Mouse (Mus musculus) C2C12 (cell line): ENCODE data around the gene Fgf8. TPM values are rescaled to one million over a fixed set of nuclear protein-coding genes. Genes with fewer than 3 reads are reported as not detected.

Experiments used
- H3K27me3 ChIP-seq: one replicate; pipeline ENCODE4 v1.6.1; 2011; ENCODE audit not compliant: control insufficient read depth, insufficient read depth, insufficient read length
- H3K36me3 ChIP-seq: one replicate; pipeline ENCODE4 v1.6.1; 2011; ENCODE audit not compliant: control insufficient read depth, insufficient read depth
- H3K4me3 ChIP-seq: one replicate; pipeline ENCODE4 v1.5.1; 2011; ENCODE audit warnings: mild to moderate bottlenecking, control low read depth; ENCODE audit not compliant: poor library complexity, insufficient read depth, severe bottlenecking
- H3K79me2 ChIP-seq: one replicate; pipeline ENCODE4 v1.6.1; 2011; ENCODE audit not compliant: control insufficient read depth, insufficient read depth
- H3K79me3 ChIP-seq: one replicate; pipeline ENCODE4 v1.6.1; 2011; ENCODE audit warnings: low read depth, control low read depth
- H3ac ChIP-seq: one replicate; pipeline ENCODE3; 2011; ENCODE audit warnings: low read depth; ENCODE audit not compliant: control insufficient read depth, insufficient read length
- CEBPB ChIP-seq: IDR thresholded peaks from one replicate; pipeline ENCODE4 v1.6.1; 2011; ENCODE audit warnings: low read depth, mild to moderate bottlenecking, control low read depth, moderate library complexity
- CTCF ChIP-seq: IDR thresholded peaks from one replicate; pipeline ENCODE4 v1.5.1; 2011; ENCODE audit not compliant: control insufficient read depth, insufficient read depth, insufficient read length
- FOSL1 ChIP-seq: IDR thresholded peaks from one replicate; pipeline ENCODE4 v1.8.0; 2011; ENCODE audit warnings: mild to moderate bottlenecking, low read length; ENCODE audit not compliant: poor library complexity, insufficient read depth, severe bottlenecking
- MAX ChIP-seq: IDR thresholded peaks from one replicate; pipeline ENCODE4 v1.6.1; 2011; ENCODE audit warnings: mild to moderate bottlenecking, control low read depth
- MYOD1 ChIP-seq: IDR thresholded peaks from one replicate; pipeline ENCODE4 v1.6.1; 2011; ENCODE audit warnings: low read depth; ENCODE audit not compliant: control insufficient read depth, insufficient read length
- MYOG ChIP-seq: IDR thresholded peaks from one replicate; pipeline ENCODE4 v1.6.1; 2011; ENCODE audit not compliant: control insufficient read depth, insufficient read length; ENCODE audit errors: extremely low read depth
- USF1 ChIP-seq: IDR thresholded peaks from one replicate; pipeline ENCODE4 v1.6.1; 2011; ENCODE audit warnings: low read depth, mild to moderate bottlenecking, control low read depth, moderate library complexity
- long read RNA-seq, 2 experiments: library from polyadenylated mRNA; unstranded; transcript quantifications; one replicate each; pipeline ENCODE4 v2.0.0; 2019 to 2020
- polyA plus RNA-seq: library from polyadenylated mRNA; unstranded; fragments of >200 nt; fragmentation: generic; extraction: Trizol; gene quantifications from one replicate; pipeline ENCODE4 v1.2.1, GENCODE M21; 2012; ENCODE audit warnings: missing spikeins

Gene Fgf8
- not detected for polyA plus RNA-seq
- long read RNA-seq, experiment 1, result 0 reads
- long read RNA-seq, experiment 2, result 0 reads

GRCm38 (mm10) chr19:45742218-45742983 lies at the start of gene Fgf8:
TSS of gene Fgf8 (minus strand) at chr19:45742915.
- H3K79me3 ChIP-seq, result no peaks in the 10 kb centered on the region
- no peaks in the 10 kb centered on the region for H3K79me2 ChIP-seq
- no peak within 1 kb of the TSS for H3K4me3 ChIP-seq
- no peak for TF ChIP-seq CTCF
- TF ChIP-seq USF1, result no peak
- TF ChIP-seq CEBPB, result no peak
- TF ChIP-seq MAX, result no peak
- no peak for TF ChIP-seq FOSL1
- no peak within 1 kb of the TSS for H3ac ChIP-seq
- H3K27me3 ChIP-seq, result peaks cover 44% of the 10 kb centered on the region
- H3K36me3 ChIP-seq, result peaks cover 4% of the 10 kb centered on the region

DNA sequence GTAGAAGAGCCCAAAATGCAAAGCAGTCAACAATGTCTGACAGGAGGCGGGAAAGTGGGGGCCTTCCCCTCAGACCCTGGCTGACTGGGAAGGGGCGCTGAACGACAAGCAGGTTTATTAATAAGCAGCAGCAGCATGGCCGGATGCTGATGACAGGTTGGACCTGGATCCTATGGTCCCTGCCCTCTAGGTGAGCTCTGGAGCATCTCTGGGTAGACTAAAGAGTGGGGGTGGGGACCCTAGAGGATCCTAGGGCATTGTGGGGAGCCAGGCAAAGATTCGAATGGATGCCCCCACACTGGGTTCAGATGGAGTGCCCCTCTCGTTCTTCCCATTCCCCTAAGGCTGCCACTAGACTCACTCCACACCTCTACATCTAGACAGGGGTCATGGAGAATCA lies 49.7 kb upstream of the Fgf8 start:
- H3K79me3 ChIP-seq, result no peaks in the 10 kb centered on the region
- H3K36me3 ChIP-seq, result no peaks in the 10 kb centered on the region
- TF ChIP-seq CTCF, result no peak
- TF ChIP-seq FOSL1, result no peak
- no peak for TF ChIP-seq MAX
- no peak for TF ChIP-seq USF1
- no peak for TF ChIP-seq CEBPB
- no peak for TF ChIP-seq MYOG
- TF ChIP-seq MYOD1, result no peak
- H3ac ChIP-seq, result no peak overlapping the region
- H3K27me3 ChIP-seq, result no peaks in the 10 kb centered on the region
- no peaks in the 10 kb centered on the region for H3K79me2 ChIP-seq
- no peak overlapping the region for H3K4me3 ChIP-seq

- Histone ChIP-seq H3ac (no peak overlapping the region), H3K4me3 (no peak overlapping the region), H3K79me3 (no peaks in the 10 kb centered on the region), H3K36me3 (no peaks in the 10 kb centered on the region), H3K79me2 (no peaks in the 10 kb centered on the region), H3K27me3 (no peaks in the 10 kb centered on the region)
- TF ChIP-seq MAX, result no peak
These were observed 47.5 kb upstream of the Fgf8 start for GRCm38 (mm10) chr19:45789888-45790874.

GRCm38 (mm10) chr19:45789365-45789764 lies 46.6 kb upstream of the Fgf8 start:
- H3K27me3 ChIP-seq, result no peaks in the 10 kb centered on the region

GRCm38 (mm10) chr19:45788337-45788736 lies 45.6 kb upstream of the Fgf8 start:
- H3K79me3 ChIP-seq, result no peaks in the 10 kb centered on the region
- H3K27me3 ChIP-seq, result no peaks in the 10 kb centered on the region
- H3ac ChIP-seq, result no peak overlapping the region
- H3K79me2 ChIP-seq, result no peaks in the 10 kb centered on the region
- H3K36me3 ChIP-seq, result no peaks in the 10 kb centered on the region
- H3K4me3 ChIP-seq, result no peak overlapping the region
- no peak for TF ChIP-seq CEBPB
- TF ChIP-seq CTCF, result no peak
- no peak for TF ChIP-seq MYOD1
- TF ChIP-seq USF1, result no peak
- TF ChIP-seq MAX, result no peak
- no peak for TF ChIP-seq FOSL1
- TF ChIP-seq MYOG, result no peak

More at GRCm38 (mm10) chr19:45789365-45789764, 46.6 kb upstream of the Fgf8 start:
- no peaks in the 10 kb centered on the region for H3K79me2 ChIP-seq
- H3ac ChIP-seq, result no peak overlapping the region
- TF ChIP-seq FOSL1, result no peak
- no peak for TF ChIP-seq CTCF
- TF ChIP-seq CEBPB, result no peak
- TF ChIP-seq MAX, result no peak
- TF ChIP-seq MYOG, result no peak
- TF ChIP-seq MYOD1, result no peak
- no peaks in the 10 kb centered on the region for H3K79me3 ChIP-seq
- H3K36me3 ChIP-seq, result no peaks in the 10 kb centered on the region
- no peak overlapping the region for H3K4me3 ChIP-seq
